Mouse (Mus musculus): ENCODE results near the gene Polr3f.

GRCm38 (mm10) chr2:144545061-144545460 is 17.5 kb downstream of the Polr3f start:
- TF ChIP-seq CTCF (IDR thresholded peaks at IDR 0.05; ENCODE audit: borderline replicate concordance, insufficient read depth, low read depth, low read length) = no peak
- no peak for TF ChIP-seq POLR2A (IDR thresholded peaks at IDR 0.05; ENCODE audit: borderline replicate concordance, insufficient read depth, low read length)
